Mouse (Mus musculus): ENCODE measurements around the gene Npdc1.

GRCm38 (mm10) chr2:25364313-25364712, 34.8 kb upstream of the Npdc1 start:
- TF ChIP-seq POLR2A (IDR thresholded peaks at IDR 0.05; ENCODE audit: insufficient read depth, low read length) (no peak), EP300 (IDR thresholded peaks at IDR 0.05; ENCODE audit: insufficient read depth, low read depth, low read length) (no peak)
